Mouse (Mus musculus): Measurements from ENCODE around the gene M6pr. TPM values are rescaled to one million over a fixed set of nuclear protein-coding genes. Genes with fewer than 3 reads are reported as not detected.
A peak's percentile ranks its signal among the peaks of the same experiment; 100 is the strongest.

Gene M6pr
- total RNA-seq, 1 experiment from 2014 or later, result 123 TPM

DNA sequence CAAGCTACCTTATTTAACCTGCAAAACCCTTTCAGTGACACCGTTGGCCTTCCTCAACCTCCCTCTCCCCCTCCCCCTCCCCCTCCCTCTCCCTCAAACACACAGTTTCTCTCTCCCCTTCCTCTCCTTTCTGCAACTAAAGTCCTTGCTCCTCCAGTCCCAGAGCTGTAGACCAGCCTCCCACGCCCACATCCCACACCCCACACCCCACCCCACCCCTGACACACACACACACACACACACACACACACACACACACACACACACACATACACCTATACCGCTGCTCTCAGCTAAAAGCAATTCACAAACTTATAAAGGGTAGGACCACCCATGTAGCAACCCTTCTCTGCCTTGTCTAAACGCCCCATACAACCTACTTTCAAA, 10.3 kb upstream of the M6pr start:
- DNase-seq, result no peak

DNA sequence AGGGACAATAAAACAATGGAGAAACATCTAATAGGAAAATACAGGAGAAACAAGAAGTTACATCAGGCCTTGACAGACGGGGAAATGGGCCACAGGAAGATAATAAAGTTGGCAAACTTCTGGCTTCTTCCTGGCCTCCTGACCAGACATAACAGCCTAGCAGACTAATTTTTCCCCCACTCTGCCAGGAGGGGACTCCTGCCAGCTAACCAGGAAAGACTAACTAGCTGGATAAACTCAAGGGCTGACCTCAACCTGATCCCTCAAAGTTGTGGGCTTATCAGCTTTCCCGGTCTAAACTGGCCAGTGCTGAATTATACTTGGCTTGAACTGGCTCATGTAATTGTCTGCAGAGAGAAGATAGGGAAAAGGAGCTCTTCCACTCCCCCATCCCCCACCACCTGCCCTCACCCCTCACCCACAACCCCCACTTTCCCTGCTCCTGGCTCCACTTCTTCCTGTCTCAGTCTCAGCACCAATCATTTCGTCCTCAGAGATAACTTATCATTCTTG, 8.8 kb upstream of the M6pr start:
- DNase-seq, result no peak

DNA sequence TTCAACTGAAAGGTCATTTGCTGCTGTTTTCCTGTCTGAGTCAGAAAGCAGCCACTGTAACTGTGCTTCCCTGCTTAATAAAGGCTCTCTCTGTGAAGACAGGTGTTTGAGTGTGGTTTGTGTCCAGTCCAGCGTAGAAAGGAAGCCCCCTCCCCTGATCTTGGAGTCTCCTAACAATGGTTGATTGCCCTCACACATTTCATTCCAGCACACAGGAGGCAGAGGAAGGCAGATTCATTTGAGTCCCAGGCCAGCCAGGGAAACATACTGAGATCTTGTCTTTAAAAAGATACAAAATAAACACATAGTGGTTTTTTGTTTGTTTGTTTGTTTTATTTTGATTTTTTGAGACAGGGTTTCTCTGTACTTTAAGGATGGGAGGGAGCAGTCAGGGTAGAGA, 6.4 kb upstream of the M6pr start:
- DNase-seq, result no peak

DNA sequence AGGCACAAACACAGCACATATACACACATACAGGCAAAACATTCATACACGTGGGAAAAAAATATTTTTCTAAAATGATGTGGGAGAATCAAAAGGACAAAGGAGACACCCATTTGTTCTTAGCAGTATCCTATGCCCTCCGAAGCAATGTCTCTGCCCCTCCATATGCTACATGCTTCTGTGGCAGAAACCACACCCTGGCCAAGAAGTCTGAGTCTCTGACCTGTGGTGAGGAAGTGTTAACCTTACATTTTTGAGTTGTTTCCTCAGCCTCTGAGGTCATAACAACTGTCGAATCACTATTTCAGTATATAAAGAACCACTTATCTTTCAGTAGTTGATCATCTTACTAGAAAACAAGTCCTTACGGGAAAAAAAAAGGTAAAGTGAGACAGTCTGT, 5.9 kb upstream of the M6pr start:
- no peak for DNase-seq

DNA sequence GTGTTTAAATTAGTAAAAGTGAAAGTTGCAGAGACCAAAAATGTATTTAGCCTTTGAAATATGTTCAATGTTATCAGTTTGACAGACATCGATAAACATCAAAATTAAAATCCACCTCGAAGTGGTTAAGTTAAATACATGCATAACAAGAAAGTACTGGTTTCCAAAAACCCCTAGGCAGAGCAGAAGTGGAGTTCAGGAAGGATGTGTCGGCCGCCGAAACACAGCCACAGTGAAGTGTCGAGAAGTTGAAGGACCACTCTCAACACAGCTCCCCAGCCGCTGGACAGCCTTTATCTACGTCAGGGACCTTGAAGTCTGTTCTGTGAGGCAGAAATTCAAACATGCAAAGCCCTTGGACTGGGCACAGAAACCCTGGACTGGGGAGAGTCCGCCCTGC, 5.0 kb upstream of the M6pr start:
- DNase-seq, result peak; percentile 36

DNA sequence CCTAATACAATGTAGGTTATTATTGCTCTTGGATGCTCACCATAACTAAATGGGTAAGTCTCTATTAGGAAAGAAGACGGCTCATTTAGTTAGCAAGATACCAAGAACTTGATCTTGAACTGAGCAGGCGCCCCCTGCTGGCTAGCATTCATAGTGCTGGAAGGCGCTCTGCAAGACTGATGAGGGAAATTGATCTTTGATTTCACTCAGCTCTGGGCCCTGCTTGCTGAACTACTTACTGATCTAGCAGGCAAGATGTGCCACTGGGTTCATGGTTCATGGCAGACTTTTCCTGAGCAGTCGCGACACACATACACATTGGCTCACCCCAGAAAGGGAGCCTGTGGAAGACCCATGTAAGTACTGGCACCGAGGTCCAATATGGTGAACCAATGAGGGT, 4.2 kb upstream of the M6pr start:
- DNase-seq, result peak; percentile 87

DNA sequence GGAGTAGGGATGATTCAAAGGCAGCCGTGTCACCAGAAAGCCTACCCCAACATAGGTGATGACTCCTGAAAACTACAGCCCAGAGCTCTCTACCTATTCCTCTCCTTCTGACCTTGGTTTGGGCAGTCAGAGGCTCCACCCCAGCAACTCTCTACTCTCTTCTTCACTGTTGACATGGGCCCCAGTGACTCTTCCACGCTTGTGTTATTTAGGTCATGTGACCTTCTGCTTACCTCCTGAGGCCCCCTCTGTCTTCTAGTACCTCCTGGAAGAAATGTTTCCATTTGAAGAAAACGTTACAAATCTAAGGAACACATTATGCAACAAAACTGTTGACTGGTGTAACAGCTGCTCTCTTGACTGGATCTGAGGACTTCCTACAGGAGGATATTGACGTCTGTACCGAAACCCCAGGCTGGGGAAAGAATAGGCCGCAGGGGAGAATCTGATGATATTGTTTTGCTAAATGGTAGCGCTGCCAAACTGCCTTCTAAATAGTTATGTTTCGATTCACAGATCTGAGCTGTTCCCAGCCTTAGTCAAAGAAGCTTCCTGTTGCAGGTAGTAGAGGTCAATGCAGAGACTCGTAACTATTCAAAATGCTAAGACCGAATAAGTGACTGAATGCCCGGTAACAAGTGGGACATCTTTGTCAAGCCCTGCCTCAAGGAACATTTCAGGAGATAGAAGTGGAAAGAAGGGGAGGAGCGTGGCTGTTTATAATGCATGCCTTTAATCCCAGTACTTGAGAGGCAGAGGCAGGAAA, 3.5 kb upstream of the M6pr start:
- no peak for DNase-seq

DNA sequence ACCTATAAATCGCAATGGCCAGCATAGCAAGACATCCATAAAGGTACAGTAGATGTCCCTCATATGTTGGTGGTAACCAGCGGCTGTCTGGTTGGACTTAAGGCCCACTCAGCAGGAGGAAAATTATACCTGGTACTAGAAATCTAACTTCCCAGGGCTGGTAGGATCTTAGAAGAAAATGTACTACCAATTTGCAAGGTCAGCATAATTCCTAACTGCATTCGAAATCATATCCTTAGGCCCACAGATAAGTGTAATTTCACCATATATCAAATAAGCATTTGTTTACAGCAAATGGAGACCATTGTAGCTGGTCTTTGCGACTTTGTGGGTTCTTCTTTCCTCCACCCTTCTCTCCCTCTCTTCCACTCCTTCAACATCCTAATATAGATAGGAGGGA, 1.8 kb upstream of the M6pr start:
- DNase-seq, result no peak

DNA sequence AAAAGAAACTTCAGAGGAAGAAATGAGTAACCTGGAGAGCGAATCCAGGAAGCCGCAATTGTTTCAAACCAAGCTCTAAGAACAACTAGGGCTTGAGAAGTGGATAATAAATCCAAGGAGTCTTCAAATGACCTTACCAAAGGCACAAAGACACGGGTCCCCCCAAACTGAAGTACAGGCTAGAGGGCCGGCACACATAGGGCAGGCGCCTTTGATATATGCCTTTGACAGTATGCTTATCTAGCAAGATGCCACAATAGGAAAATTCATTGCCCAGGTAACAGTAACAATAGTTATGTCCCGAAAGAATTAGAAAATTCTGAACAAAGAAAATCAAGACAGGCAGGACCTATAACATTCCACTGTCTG, 400 bp upstream of the M6pr start:
- no peak for DNase-seq

DNA sequence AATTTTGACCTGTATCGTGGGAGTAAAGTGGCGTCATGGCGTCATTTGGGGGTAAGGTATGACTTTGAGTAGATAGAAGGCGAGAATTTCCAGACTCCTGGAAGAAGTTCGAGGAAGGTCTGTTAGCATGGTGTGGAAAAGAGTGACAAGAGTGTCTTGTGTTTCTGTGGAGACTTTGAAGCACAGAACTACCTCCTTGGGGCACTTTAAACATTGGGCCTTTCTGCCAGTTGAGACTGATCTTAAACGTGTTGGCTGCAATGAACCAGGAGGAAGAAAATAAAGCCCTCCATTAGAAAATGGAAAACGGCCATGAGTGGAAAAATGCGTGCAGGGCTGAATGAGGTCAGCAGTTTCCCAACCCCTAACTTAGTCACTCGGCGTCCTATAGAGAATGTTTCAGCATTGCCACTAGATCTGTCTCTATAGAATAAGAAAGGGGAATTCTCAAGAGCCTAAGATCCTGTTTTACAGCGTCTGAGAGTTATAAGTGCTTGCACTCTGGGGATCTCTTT, 983 bp downstream of the M6pr start:
- no peak for DNase-seq

DNA sequence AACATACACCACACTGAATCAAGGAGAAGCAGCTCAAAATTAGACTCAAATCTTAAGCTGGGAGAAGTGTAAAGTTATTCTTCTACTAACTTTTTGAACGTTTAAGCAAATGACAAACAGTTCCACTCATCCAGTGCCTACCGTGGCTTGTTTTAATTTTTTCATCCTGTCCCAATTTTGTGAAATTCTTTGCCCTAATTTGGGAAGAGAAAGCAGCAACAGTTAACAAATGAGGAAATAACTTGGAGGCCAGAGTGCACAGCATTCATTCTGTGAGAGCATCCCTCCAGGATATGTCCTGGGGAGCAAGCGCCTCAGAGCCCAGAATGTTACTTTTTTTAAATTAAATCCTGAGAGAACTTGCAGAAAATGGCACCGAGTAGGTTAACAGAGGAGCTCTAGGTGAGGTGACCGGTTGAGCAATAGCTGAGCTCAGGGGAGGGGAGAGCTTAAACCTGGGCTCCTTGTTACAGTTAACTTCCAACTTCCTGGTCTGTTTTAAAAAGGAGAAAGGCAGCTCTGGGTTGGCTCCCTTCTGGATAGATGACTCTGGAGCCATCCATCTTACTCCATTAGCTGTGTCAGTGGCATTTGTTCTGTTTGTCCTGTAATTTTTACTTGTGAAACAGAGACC, 1.8 kb downstream of the M6pr start:
- no peak for DNase-seq

DNA sequence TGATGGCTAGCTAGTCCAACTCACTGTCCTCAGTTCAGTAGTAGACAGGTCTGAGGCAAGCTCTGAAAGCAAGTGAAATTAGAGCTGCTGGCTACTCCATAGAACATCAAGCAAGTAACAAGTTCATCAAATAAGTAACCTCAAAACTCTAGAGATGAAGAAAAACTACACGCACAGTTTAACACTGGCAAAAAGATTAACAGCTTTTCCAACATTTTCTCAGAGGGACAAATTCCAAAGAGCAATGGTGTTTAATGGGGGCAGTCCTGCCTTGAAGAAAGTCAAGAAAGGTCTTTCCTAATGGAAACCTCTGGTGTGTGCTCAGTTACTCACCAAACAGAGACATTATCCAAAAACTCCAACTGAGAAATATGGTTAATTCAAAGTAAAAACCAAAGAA, 10.2 kb downstream of the M6pr start:
- no peak for DNase-seq

DNA sequence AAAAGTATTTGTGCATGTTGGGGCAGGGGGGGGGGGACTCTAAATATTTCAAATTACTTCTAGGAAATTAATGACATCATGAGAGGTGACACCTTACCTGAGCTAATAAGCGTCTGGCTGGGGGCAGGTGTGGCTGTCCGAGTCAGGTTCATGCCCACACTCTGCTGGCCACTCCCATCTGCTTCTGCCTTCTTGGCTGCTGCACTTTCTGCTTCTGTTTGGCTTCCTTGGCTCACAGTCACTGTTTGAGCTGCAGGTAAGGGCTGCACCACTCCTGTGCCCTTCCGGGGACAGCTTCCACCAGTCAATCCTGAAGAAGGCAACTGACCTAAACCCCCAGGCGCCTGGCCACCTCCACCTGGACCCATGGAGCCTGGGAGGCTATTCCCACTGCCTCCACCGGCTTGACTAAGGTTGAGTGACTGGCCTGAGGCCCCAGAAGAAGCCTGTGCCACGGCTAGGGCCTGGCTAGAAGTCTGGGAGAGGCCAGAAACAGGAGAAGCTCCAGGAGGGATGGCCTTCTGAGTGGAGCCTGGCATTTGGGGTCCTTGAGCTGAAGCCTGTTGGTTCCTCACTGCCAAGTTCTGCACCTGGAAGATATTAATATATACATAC, 16.9 kb downstream of the M6pr start:
- no peak for DNase-seq

DNA sequence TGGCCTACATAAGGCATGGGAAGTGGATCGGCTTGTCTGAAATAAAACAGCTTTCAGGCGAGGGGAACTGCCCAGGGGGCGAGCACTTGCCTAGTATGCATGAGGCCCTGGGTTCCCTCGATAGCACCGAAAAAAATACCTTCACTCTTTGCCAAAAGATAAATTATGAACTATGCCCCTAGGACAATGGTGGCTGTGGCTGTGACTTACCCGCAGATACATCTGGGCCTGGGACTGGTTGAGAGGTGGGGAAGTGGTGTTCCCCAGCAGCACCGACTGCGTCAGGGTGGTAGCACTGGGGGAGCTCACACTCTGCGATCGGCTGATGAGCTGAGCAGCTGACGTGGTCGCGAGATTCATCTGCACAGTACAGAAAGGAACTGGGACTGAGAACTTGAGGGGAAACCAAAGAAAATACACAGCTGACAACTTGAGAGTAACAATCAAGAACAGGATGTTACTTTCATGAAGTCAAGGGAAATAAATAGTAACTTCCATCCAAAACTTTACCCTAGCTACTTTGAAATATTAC, 24.6 kb downstream of the M6pr start:
- no peak for DNase-seq

DNA sequence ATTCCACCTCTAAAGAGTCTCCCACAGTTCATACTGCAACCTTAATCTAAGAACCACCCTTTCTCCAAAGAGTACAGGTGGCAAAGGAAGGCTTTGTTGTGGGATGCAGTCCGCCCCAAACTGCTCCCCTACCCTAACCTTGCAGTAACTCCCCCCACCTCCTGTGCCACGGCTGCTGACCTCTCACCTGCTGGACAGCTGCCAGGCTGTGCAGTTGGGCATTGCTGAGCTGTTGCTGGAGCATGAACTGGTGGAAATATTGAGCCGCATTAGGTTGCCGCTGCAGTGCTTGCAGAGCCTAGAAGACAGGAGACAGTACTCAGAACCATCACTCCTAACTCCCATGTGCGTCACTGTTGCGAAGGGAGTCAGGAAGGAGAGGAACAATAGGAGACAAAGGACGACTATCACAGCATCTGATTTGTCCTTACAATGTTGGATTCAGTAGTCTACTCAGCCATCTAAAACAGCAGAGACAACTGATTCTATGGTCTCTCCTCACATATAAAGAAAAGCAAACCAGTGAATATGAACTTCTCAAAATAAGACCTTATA, 26.3 kb downstream of the M6pr start:
- no peak for DNase-seq

DNA sequence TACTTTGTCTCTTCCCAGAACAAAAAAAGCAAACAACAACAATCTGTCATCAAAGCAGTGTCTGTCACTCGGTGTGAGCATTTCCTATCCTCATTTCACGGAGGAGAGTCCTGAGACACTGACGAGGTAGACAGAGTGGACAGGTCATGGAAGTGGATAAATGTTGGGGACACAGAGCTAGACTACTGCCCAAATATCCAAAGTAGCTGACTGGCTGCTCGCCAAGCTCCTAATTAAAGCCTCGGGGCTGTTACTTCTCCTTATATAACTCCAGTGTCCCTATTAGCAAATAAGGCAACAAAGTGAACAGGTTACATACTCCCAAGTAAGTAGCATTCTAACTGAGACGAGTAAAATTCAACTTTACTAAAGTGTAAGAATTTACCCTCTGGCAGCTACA, 29.0 kb downstream of the M6pr start:
- DNase-seq, result no peak

DNA sequence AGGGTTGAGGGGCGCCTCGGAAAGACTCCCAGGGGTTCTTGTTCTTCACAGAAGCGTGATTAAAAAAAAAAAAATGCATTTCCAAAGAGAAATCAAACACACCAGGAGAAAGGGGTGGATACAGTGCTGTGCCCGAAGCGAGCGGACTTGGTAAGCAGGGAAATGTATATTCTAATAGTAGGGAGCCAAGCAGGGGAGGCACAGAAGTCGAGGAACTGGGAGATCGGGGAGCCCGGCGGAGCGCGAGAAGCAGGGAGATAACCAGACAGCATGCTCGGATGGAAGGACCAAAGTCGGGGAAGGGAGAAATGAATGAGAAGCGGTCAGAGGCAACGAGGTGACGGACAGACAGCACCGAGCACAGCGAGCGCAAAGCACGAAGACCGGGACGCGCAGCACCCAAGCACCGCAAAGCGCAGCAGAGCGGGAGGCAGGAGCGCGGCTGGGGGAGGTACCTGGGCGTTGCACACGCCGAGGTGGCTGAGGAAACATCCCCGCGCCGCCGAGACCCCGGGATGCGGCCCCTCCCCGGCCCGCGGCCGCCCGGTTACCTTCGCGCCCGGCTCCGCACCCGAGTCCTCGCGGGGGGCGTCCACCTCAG, 30.6 kb downstream of the M6pr start:
- peak; percentile 78 for DNase-seq

DNA sequence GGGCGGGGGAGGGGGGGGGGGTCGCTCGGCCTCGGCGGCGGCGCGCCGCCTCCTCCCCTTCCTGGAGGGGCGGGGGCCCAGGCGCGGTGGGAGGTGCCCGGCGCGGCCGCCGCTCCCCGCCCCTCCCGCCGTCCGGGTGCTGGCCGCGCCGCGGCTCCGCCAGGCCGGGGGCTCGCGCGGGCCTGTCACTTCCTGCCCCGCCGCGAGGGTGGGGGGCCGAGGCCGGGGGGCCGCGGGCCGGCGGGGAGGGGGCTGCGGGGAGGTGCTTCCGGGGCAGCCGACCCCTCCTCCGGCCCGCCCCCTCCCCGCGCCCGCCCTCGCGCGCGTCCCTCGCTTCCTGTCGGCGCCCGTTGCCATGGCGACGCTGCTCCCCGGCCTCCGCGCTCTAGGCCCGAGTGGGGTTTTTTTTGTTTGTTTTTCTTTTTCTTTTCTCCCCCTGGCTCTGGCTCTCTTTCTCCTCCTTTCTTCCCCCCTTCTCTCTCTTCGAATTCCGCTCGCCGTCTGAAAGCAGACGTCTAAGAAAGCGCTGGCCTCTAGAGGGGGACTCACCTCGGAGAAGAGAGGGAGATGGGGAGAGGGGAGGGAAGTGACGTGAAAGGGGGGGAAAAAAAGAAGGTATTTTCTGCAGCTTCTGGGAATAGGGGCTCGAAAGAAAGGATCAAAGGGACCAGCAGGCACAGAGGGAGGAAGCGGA, 31.3 kb downstream of the M6pr start:
- peak; percentile 92 for DNase-seq

DNA sequence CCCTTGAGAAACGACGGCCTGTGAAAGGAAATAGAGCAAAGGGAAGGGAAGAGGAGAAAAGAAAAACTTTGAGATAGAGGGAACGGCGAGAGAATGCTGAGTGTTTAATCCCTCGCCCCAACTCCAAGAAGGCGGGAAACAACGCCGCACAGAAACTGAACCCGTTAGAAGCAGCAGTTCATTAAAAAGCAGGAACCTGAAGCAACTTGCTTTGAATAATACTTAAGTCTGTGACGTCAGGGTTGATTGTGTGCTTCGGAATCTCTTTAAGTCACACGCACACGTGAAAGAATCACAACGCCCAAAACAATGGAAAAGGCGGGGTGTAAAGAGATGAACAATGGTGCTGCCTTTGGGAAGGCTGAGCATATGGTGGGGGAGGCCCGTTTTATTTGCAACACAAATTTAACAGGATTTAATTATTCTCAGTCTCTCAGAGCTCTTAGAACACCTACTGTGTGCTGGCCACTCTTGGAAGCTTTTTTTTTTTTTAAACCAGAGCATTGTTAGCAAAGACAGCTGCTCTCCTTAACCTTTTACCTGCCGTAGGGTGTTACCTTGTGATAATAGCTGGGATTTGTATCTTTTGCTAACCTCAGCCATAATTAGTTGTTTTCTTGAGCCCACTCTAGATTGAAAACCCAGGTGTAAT, 32.0 kb downstream of the M6pr start, which contains the start of gene Phc1:
Gene Phc1, minus strand, starts transcription at position 213 of the 652 bp plus-strand sequence.
- peak; percentile 27 for DNase-seq

DNA sequence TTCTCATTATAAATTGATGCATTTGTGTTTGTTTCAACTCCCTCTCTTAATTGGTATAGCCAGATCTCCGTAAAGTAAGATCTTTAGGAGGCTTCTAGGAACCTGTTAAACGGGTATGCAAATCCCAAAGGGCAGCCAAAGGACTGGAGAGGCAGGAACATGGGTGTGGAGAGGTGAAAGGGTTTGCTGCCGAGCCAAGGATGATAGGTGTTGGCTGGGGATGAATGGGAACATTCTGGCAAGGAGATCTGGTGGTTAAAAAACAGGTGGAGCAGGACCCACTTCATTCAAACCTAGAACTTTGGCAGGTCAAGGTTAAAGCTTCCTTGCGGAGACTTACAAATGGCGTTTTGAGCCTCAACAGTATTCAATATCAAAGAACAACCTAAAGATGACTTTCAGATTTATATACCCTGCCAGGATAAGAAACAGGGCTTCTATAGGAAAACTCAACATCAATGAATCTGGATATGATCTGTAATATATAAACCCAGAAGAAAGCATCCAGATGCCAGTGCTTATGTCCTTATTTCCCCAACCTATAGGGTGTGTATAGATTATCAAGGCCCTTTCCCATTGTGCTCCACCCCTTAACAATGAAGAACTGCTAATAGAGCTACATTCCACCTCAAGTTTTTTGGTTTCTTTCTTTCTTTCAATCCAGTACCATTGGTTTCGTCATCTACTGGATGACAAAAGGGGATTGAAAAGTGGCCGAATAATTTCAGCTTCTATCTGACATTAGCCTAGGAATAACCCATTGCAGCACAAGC, 32.7 kb downstream of the M6pr start:
- no peak for DNase-seq
